Mouse (Mus musculus): Measurements from ENCODE around the gene Slx.
"Not testable (repeated sequence)": the region's sequence is repeated elsewhere in the genome, so short reads cannot be mapped to it uniquely, and the experiment has no call there.

Gene Slx

DNA sequence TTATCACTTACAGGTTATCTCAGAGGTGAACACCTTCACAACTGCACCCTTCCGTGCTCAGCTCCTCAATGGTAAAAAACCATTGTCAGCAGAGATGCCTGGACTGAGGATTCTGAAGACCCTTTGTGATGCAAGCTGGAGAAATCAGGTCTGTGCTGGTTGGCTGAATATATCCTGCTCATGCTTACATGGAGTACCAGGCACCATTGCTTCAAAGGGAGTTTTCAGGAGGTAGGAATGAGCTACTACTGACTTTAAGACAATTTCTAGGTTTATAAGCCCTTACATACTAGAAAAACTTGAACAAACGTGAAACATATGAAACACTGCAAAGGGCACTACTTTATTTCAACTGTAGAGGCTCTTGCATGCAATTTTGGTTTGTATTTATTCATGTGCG lies at the start of gene Slx:
TSS of gene Slx (minus strand) at position 101 of the 400 bp plus-strand sequence.
- not testable (repeated sequence) for DNase-seq (ENCODE audit: low spot score in 2 of 2)
